Mouse (Mus musculus) liver (tissue): Measurements from ENCODE around the gene Crp.

Experiments used
- DNase-seq: peaks from one replicate; pipeline ENCODE4 v3.0.0-alpha.2; 2020; ENCODE audit warnings: mixed read lengths

Crp gene

GRCm38 (mm10) chr1:172751241-172751640 is 53.4 kb downstream of the Crp start:
- DNase-seq, result no peak

GRCm38 (mm10) chr1:172755151-172755550 is 57.3 kb downstream of the Crp start:
- DNase-seq, result no peak

GRCm38 (mm10) chr1:172759525-172759924 is 61.7 kb downstream of the Crp start:
- no peak for DNase-seq

DNA sequence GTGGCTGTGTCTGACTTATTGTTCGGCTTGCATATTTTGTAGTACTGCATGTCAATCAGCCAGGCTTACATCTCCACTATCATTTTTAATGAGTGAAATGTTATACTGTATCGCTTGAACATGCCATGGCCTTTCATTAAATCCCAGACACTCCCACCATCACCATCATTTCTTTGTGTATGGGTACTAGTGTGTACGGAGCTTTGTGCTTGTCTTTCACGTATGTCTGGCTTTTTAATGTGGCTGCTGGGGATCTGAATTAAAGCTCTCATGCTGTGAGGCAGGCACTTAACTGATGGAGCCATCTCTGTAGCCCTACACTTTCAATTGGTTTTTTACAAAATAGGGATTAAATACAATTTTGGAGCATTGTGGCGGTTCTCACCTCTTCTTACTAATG is 81.3 kb downstream of the Crp start:
- DNase-seq, result no peak

- DNase-seq, result no peak
These were observed 87.5 kb downstream of the Crp start for GRCm38 (mm10) chr1:172785322-172785721.

DNA sequence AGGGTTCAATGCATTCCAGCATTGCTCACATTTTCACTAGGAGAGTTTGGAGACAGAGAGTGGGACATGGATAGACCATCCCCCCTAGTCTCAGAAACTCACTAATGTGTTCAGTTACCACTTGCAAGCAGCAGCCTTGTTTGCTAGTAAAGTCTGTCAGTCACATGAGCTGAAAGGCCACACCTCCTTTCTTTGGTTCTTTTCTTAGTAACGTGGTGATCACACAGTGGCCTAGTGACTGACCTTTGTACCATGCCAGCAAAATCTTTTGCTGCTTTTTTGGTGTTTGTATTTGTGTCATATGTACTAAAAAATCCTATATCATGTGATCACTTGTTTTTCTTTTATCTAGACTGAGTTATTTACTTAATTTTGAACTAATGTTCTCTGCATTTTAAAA is 88.0 kb downstream of the Crp start:
- no peak for DNase-seq

- no peak for DNase-seq
These were observed 131.1 kb downstream of the Crp start for GRCm38 (mm10) chr1:172828975-172829374.

- no peak for DNase-seq
These were observed 149.3 kb downstream of the Crp start for GRCm38 (mm10) chr1:172847044-172847761.

- no peak for DNase-seq
These were observed 150.3 kb downstream of the Crp start for GRCm38 (mm10) chr1:172848171-172848570.

GRCm38 (mm10) chr1:172875265-172875664 is 177.4 kb downstream of the Crp start:
- DNase-seq, result no peak

DNA sequence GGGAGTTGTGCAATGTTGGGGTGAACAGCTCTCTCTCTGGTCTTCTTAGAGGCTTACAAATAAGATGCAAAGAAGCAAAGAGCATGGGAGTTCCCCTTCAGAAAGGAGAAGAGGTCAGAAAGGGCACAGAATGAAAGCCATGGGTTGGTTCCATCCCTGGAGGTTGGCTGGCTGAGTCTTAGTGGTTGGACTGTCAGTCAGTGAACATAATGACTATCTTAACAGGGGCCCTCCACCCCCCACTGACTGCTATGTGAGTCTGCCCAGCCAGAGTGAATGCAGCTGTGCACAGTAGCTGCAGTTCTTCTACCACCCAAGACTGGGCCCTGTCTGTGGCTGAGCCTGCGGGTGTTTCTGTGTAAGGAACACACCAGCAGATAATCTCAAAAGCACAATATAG is 178.8 kb downstream of the Crp start:
- DNase-seq, result peak; percentile 3
